Mouse (Mus musculus): ENCODE results near the gene Foxr1. TPM values are rescaled to one million over a fixed set of nuclear protein-coding genes. Genes with fewer than 3 reads are reported as not detected.

Foxr1 gene
- polyA plus RNA-seq, 2 experiments: not detected

- Histone ChIP-seq H3K4me3 (ENCODE audit: insufficient read depth in 1 of 2, low read depth in 2 of 2, low read length in 2 of 2) (peak within 1 kb of the TSS; percentile 79 to 94), H3K9me3 (ENCODE audit: control insufficient read depth, low read length) (no peaks in the 10 kb centered on the region), H3K27ac (peak within 1 kb of the TSS; percentile 72), H3K36me3 (replicated peaks; ENCODE audit: control insufficient read depth, insufficient read depth, low read depth) (peaks cover 18% of the 10 kb centered on the region), H3K4me2 (ENCODE audit: low read depth) (peak within 1 kb of the TSS; percentile 91), H3K9ac (replicated peaks) (peak within 1 kb of the TSS; percentile 92), H3K27me3 (ENCODE audit: control insufficient read depth, insufficient read depth, low read length) (no peaks in the 10 kb centered on the region), H3K4me1 (replicated peaks; ENCODE audit: control insufficient read depth in 2 of 2, insufficient read depth in 2 of 2, low read length in 1 of 2) (peaks cover 0 to 11% of the 10 kb centered on the region in 2 experiments; a peak in 3 of 4 replicates)
- TF ChIP-seq EP300 (IDR thresholded peaks at IDR 0.05; ENCODE audit: low read depth): no peak
- TF ChIP-seq CTCF (IDR thresholded peaks at IDR 0.05; ENCODE audit: low read depth): no peak
- WGBS (ENCODE audit: insufficient replicate concordance): 71% methylated on average over 14 of the region's 14 CpGs
- DNase-seq (ENCODE audit: low read depth in 3 of 3, low spot score in 3 of 3) (no peak), ATAC-seq (ENCODE audit: insufficient read depth) (no peak)
These were observed 22.2 kb downstream of the Foxr1 start, which contains the start of gene Ccdc84 for GRCm38 (mm10) chr9:44418519-44419385. Ccdc84 (minus strand) TSS chr9:44418569.

GRCm38 (mm10) chr9:44417892-44418363, 23.0 kb downstream of the Foxr1 start:
- no peaks in the 10 kb centered on the region for H3K9me3 ChIP-seq (ENCODE audit: control insufficient read depth, low read length)
- WGBS (ENCODE audit: insufficient replicate concordance): under 1% methylated on average over 38 of the region's 38 CpGs
- peak; percentile 79 to 84 (median 81) for DNase-seq (ENCODE audit: low read depth in 3 of 3, low spot score in 3 of 3)
- ATAC-seq (ENCODE audit: insufficient read depth): peak; percentile 94
- H3K4me3 ChIP-seq (ENCODE audit: insufficient read depth in 1 of 2, low read depth in 2 of 2, low read length in 2 of 2): peak overlapping the region; percentile 79 to 94
- no peak for TF ChIP-seq EP300 (IDR thresholded peaks at IDR 0.05; ENCODE audit: low read depth)
- TF ChIP-seq CTCF (IDR thresholded peaks at IDR 0.05; ENCODE audit: low read depth): peak; percentile 94
- peak overlapping the region; percentile 91 for H3K4me2 ChIP-seq (ENCODE audit: low read depth)
- H3K9ac ChIP-seq (replicated peaks): peak overlapping the region; percentile 92
- H3K4me1 ChIP-seq (replicated peaks; ENCODE audit: control insufficient read depth in 2 of 2, insufficient read depth in 2 of 2, low read length in 1 of 2): peaks cover 0 to 11% of the 10 kb centered on the region in 2 experiments; a peak in 3 of 4 replicates
- peak overlapping the region; percentile 72 for H3K27ac ChIP-seq
- H3K36me3 ChIP-seq (replicated peaks; ENCODE audit: control insufficient read depth, insufficient read depth, low read depth): peaks cover 25% of the 10 kb centered on the region
- H3K27me3 ChIP-seq (ENCODE audit: control insufficient read depth, insufficient read depth, low read length): no peaks in the 10 kb centered on the region

- ATAC-seq (ENCODE audit: insufficient read depth): peak; percentile 72
- TF ChIP-seq EP300 (IDR thresholded peaks at IDR 0.05; ENCODE audit: low read depth) (no peak), CTCF (IDR thresholded peaks at IDR 0.05; ENCODE audit: low read depth) (no peak)
- H3K4me2 ChIP-seq (ENCODE audit: low read depth): peak overlapping the region; percentile 91
- DNase-seq (ENCODE audit: low read depth in 3 of 3, low spot score in 3 of 3): no peak
- H3K9ac ChIP-seq (replicated peaks): peak overlapping the region; percentile 92
- H3K36me3 ChIP-seq (replicated peaks; ENCODE audit: control insufficient read depth, insufficient read depth, low read depth): peaks cover 29% of the 10 kb centered on the region
- H3K4me3 ChIP-seq (ENCODE audit: insufficient read depth in 1 of 2, low read depth in 2 of 2, low read length in 2 of 2): peak overlapping the region; percentile 79 to 94
- H3K27ac ChIP-seq: peak overlapping the region; percentile 72
- peaks cover 0 to 14% of the 10 kb centered on the region in 2 experiments for H3K4me1 ChIP-seq (replicated peaks; ENCODE audit: control insufficient read depth in 2 of 2, insufficient read depth in 2 of 2, low read length in 1 of 2)
- 4% methylated on average over 26 of the region's 26 CpGs for WGBS (ENCODE audit: insufficient replicate concordance)
- no peaks in the 10 kb centered on the region for H3K27me3 ChIP-seq (ENCODE audit: control insufficient read depth, insufficient read depth, low read length)
- no peaks in the 10 kb centered on the region for H3K9me3 ChIP-seq (ENCODE audit: control insufficient read depth, low read length)
These were observed 23.6 kb downstream of the Foxr1 start for GRCm38 (mm10) chr9:44417156-44417891.

- Histone ChIP-seq H3K27me3 (ENCODE audit: control insufficient read depth, insufficient read depth, low read length) (no peaks in the 10 kb centered on the region), H3K4me3 (ENCODE audit: insufficient read depth in 1 of 2, low read depth in 2 of 2, low read length in 2 of 2) (no peak overlapping the region), H3K27ac (peak overlapping the region; percentile 0; the same call in 1 of the 2 replicates), H3K9ac (replicated peaks) (no peak overlapping the region), H3K9me3 (ENCODE audit: control insufficient read depth, low read length) (no peaks in the 10 kb centered on the region), H3K4me2 (ENCODE audit: low read depth) (no peak overlapping the region), H3K4me1 (replicated peaks; ENCODE audit: control insufficient read depth in 2 of 2, insufficient read depth in 2 of 2, low read length in 1 of 2) (peaks cover 5 to 31% of the 10 kb centered on the region in 2 experiments), H3K36me3 (replicated peaks; ENCODE audit: control insufficient read depth, insufficient read depth, low read depth) (peaks cover 65% of the 10 kb centered on the region)
- DNase-seq (ENCODE audit: low read depth in 3 of 3, low spot score in 3 of 3) (no peak), ATAC-seq (ENCODE audit: insufficient read depth) (no peak)
- WGBS (ENCODE audit: insufficient replicate concordance): 82% methylated on average over 2 of the region's 2 CpGs
- no peak for TF ChIP-seq CTCF (IDR thresholded peaks at IDR 0.05; ENCODE audit: low read depth)
- TF ChIP-seq EP300 (IDR thresholded peaks at IDR 0.05; ENCODE audit: low read depth): no peak
These were observed 28.2 kb downstream of the Foxr1 start for GRCm38 (mm10) chr9:44412781-44413180.
